Mouse (Mus musculus) stomach, postnatal 0 days (tissue): ENCODE measurements around the gene Tie1.

Experiments used
- CTCF ChIP-seq: IDR thresholded peaks from 2 replicates; pipeline ENCODE4 v1.5.1; 2016; ENCODE audit warnings: antibody characterized with exemption, low read depth, mild to moderate bottlenecking, moderate library complexity
- EP300 ChIP-seq: optimal IDR thresholded peaks from 2 replicates; pipeline ENCODE3; 2016; ENCODE audit warnings: antibody characterized with exemption

DNA sequence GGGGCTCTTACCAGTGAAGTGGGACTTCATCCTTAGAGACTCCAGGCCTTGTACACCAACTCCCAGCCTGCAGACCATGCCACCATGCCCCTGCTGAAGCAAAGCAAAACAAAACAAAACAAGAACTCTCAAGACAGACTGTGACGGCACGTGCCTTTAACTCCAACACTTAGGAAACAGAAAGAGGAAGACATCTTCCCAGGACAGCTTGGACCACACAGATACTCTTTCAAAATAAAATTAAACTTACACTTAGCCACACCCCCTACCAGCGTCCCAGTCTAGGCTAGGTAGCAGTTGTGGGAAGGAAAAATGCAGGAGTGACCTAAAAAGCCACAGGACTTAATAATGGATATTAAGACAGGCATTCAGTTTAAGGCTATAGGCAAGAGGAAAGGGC is 35.9 kb upstream of the Tie1 start:
- TF ChIP-seq CTCF (no peak), EP300 (no peak)
